Mouse (Mus musculus) inflammation-experienced regulatory T-cells (primary cell): Measurements from ENCODE around the gene Spats2l. TPM values are rescaled to one million over a fixed set of nuclear protein-coding genes. Genes with fewer than 3 reads are reported as not detected.

Source experiments
- polyA plus RNA-seq, 2 experiments: library from polyadenylated mRNA; unstranded; fragments of 100-300 nt; shearing (Covaris generic); gene quantifications; one replicate each; pipeline ENCODE4 v1.2.1; 2017

Gene Spats2l
- 1 to 10 TPM in 1 of 2 experiments, under 1 TPM in 1; 0.51 to 3.2 TPM for polyA plus RNA-seq

DNA sequence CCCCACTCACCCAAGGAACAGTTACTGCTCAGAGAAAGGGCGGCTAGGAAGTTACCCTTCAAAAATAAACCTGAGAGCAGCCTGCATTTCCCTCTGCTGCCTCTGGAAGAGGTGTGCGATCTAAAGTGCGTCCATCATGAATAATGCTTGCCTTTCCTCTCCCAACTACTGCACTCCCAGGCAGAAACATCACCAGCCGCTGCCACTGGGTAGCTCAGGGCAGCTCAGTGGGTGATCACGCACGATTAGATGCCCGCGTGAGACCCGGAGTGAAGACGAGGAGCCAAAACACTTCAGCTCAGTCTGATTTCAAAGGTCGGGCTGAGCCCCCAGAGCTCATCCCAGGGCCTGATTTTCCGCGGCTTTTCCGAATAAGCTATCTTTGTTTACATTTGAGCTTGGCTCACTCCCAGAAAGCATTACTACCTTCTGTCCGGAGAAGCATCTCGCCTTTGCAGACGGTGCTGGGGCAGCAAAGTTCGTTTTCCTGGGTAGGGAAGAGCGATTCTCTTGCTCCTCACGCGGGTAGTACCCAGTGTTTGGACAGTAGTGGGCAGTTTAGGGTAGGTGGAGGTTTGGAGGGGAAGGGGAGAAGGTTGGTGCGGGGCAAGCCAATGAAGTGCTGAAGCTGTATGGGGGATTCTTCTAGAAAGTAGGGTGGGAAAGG, at the start of gene Spats2l:
Gene Spats2l (plus strand): TSS at position 162 of the 667 bp plus-strand sequence.

DNA sequence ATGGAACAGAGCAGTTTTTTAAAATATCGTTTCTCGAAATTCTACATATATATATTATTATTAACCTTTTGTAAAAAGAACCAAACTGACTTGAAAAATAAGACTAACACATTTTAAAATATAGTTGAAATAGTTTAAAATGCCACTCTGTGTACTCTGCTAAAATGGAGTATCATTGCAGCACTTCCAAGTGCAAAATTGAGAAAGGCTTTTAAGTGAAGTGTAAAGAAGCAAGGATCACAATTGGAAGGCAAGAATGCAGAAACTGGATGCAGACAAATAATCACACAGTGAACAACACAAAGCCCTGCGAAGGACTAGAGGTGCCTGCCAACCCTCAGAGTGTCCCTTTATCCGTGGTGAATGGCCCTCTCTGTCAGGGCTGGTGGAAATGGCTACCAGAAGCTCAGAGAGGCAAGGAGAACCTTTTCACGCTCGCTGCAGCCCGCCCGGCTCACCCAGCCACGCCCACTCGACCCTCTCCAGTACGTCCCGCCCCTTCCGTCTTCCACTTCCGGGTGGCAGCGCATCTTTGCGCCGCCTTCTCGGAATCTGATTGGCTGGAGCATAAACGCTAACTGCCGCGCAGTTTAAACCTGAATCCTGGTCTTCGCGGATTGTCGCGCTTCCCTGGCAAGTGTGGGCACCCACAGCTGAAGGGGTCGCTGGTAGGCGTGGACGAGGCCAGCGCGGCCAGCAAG, 221.6 kb downstream of the Spats2l start, which contains the start of gene Sgo2a:
Gene Sgo2a (plus strand): TSS at position 540 of the 701 bp plus-strand sequence.

Other genes starting within 250 kb of the Spats2l start
- gene Sgo2a, start 221.8 kb downstream of the Spats2l start, polyA plus RNA-seq = under 1 TPM; 0.08 to 0.32 TPM
- 10 to 100 TPM; 34.4 to 40.9 TPM for gene Kctd18, start 244.8 kb downstream of the Spats2l start, polyA plus RNA-seq